Mouse (Mus musculus): ENCODE data around the gene Bbof1. TPM values are rescaled to one million over a fixed set of nuclear protein-coding genes. Genes with fewer than 3 reads are reported as not detected.

Gene Bbof1
- total RNA-seq (2014; fragmentation: Nextera tagmentation) (3.4 TPM in 1 of 2 replicates, not detected in the other), total RNA-seq (2017) (1.8 and 5.4 TPM in 2 replicates)

- peak; percentile 90 for ATAC-seq (replicated peaks; ENCODE audit: poor library complexity, severe bottlenecking)
Measured at GRCm38 (mm10) chr12:84408819-84409507, at the start of gene Bbof1, which contains the start of gene Entpd5. Bbof1 (plus strand) TSS chr12:84409071. Entpd5 (minus strand) TSS chr12:84409029.

DNA sequence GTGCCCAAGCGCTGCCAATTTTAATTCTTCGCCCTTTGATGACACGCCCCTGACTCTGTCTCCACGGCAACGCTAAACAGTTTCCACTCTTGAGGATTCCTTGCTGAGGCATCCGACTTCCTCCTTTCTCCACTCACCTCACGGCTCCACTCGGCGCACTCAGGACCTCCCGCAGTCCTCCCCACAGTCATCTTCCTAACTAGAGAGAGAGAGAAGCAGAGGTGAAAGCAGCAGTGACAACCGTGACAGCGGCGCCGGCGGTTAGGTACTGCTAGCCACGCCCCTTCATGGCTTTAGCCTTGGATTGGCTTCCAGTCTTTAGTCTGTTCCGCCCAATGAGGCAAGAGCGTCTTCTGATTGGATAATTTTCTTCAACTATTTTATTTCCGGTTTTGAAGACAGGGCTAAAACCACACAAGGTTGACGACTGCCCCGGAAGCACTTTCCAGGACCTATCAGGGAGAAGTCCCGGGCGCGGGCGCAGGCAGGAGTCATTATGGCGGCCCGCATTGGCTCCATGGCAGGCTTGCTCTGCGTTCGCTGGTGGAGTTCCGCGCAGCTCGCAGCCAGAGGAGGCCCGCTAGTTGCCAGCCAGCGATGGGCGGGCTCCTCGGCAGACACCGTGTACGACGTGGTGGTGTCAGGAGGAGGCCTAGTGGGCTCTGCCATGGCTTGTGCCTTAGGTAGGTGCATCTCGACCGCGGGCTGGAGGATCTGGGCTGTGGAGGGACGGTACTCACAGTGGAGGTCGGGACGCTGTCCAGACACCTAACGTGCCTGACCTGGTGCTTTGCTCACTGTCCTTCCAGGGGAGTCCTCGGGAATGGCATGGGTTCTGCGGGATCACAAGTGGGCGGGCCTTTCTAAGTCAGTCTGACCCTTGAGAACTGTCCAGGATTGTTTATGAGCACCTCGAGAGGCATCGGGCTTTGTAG is 47.0 kb upstream of the Bbof1 start, which contains the start of the genes Coq6 and Fam161b:
TSS of gene Coq6 (plus strand) at position 103 of the 935 bp plus-strand sequence.
TSS of gene Fam161b (minus strand) at position 279 of the 935 bp plus-strand sequence.
- peak; percentile 91 for ATAC-seq (replicated peaks; ENCODE audit: poor library complexity, severe bottlenecking)

DNA sequence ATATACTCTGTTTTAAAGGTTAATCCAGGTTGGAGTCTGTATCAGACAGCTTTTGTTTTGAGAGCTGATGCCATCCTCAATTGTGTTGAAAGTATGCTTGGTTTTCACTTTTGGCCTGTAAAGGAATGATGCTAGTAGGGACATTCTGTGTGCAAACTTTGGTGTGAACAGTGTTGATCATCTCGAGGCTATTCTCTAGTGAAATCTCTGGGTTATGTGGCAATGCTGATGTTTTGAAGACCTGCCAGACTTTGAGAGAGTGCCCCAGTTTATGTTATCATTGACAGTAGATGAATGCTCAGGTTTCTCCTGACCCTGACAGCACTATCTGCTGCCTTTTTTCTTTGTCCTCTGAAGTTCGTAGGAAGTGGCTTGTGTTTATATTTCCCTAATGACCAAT is 46.0 kb upstream of the Bbof1 start:
- ATAC-seq (replicated peaks; ENCODE audit: poor library complexity, severe bottlenecking), result no peak

- ATAC-seq (replicated peaks; ENCODE audit: poor library complexity, severe bottlenecking), result no peak
Measured at GRCm38 (mm10) chr12:84364291-84364690, 44.6 kb upstream of the Bbof1 start.

- no peak for ATAC-seq (replicated peaks; ENCODE audit: poor library complexity, severe bottlenecking)
Measured at GRCm38 (mm10) chr12:84365137-84365536, 43.7 kb upstream of the Bbof1 start.

GRCm38 (mm10) chr12:84366971-84367370 is 41.9 kb upstream of the Bbof1 start:
- ATAC-seq (replicated peaks; ENCODE audit: poor library complexity, severe bottlenecking), result no peak

DNA sequence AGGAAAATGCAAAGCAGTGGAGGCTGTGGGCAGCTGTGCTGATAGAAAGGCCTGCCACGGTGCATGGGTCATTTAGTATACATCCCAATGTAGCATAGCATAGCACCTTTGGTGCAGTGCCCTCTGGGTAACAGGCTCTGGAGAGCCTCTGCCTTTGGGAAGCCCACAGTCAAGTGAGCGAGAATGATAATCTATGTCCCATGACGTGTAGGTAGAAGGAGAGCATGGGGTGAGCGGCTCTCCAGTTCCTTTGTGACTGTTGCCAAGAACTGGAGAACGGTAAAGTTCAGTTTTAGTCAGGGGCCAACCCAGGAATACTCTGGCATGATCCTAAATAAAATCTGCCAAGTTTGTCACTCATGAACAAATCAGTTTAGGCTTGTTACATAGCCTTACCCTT is 37.2 kb upstream of the Bbof1 start:
- no peak for ATAC-seq (replicated peaks; ENCODE audit: poor library complexity, severe bottlenecking)

DNA sequence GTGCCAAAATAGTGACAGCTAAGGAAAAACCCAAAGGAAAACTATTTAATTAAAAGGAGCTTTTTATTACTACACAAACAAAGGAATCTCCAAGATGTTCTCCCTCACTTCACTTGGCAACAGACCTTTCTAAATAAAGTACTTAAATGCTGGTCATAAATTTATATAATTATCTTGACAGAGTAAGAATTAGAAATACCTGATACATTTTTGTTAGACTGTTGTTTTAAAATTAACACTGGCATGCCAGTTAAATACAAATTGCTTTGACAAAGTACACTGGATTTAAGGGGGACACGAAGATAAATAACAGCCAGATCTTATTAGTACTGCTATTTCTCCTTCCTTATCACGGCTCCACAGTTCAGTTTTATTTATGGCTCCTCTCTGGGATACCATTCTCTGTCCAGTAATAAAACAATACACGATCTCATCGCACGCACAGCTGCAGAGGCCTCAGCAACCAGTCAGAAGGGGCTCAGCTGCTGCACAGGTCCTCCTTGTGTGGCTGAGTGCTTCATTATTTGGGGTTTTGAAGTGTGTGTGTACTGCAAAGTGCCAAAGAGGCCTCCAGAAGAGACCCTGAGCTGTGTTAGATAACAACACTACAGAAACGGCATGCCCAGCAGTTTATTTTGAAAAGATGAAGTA is 34.9 kb upstream of the Bbof1 start:
- no peak for ATAC-seq (replicated peaks; ENCODE audit: poor library complexity, severe bottlenecking)

- no peak for ATAC-seq (replicated peaks; ENCODE audit: poor library complexity, severe bottlenecking)
Measured at GRCm38 (mm10) chr12:84382369-84382768, 26.5 kb upstream of the Bbof1 start.

GRCm38 (mm10) chr12:84384644-84385081 is 24.2 kb upstream of the Bbof1 start:
- peak; percentile 36; the same call in 1 of the 2 replicates for ATAC-seq (replicated peaks; ENCODE audit: poor library complexity, severe bottlenecking)

DNA sequence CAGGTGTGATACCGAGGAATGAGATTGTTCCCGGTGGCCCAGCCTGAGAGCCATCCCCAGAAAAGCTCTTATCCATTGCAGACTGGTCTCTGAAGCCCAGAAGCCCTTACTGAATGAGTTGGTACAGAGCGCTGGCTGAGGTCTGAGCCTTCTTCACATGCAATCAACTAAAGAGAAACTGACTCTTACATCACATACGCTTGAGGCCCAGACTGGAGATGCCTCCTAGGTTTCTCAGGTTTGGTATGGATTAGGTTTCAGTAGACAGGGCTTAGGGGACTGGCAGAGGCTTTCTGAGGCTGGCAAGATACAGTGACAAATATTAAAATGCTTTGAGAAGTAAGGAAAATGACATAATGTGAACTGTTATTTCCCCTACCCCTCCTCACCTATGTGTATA is 23.5 kb upstream of the Bbof1 start:
- no peak for ATAC-seq (replicated peaks; ENCODE audit: poor library complexity, severe bottlenecking)

GRCm38 (mm10) chr12:84388097-84388496 is 20.8 kb upstream of the Bbof1 start:
- ATAC-seq (replicated peaks; ENCODE audit: poor library complexity, severe bottlenecking), result no peak

DNA sequence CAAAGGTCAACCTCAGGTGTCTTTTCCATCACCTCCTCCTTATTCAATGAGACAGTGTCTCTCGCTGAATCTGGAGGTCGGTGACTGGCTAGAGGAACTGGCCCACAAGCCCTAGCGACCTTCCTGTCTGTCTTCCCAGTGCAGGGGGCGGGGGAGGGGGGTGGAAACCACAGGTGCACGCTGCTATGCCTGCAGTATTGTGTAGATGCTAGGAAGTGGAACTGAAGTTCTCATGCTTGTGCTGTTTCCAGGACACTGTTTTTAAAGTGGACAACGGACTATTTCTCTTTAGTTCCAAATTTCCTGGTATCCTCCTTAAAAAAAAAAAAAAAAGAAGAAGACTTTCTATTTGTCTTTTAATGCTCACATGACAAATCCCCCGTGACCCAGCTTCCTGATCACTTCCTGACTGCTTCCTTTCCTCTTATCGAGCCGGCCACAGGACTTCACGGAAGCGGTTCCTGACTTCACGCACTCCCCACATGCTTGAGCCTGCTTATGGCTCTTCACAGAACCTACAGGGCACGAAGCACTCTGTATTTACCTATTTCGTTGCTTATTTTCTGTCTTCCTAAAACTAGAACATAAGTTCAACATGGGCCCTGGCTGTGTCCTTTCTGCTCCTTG is 20.0 kb upstream of the Bbof1 start:
- ATAC-seq (replicated peaks; ENCODE audit: poor library complexity, severe bottlenecking), result peak; percentile 77

GRCm38 (mm10) chr12:84390336-84390735 is 18.5 kb upstream of the Bbof1 start:
- ATAC-seq (replicated peaks; ENCODE audit: poor library complexity, severe bottlenecking), result no peak

- no peak for ATAC-seq (replicated peaks; ENCODE audit: poor library complexity, severe bottlenecking)
Measured at GRCm38 (mm10) chr12:84392681-84393080, 16.2 kb upstream of the Bbof1 start.

GRCm38 (mm10) chr12:84393847-84394246 is 15.0 kb upstream of the Bbof1 start:
- ATAC-seq (replicated peaks; ENCODE audit: poor library complexity, severe bottlenecking), result no peak

- no peak for ATAC-seq (replicated peaks; ENCODE audit: poor library complexity, severe bottlenecking)
Measured at GRCm38 (mm10) chr12:84396947-84397679, 11.8 kb upstream of the Bbof1 start.

DNA sequence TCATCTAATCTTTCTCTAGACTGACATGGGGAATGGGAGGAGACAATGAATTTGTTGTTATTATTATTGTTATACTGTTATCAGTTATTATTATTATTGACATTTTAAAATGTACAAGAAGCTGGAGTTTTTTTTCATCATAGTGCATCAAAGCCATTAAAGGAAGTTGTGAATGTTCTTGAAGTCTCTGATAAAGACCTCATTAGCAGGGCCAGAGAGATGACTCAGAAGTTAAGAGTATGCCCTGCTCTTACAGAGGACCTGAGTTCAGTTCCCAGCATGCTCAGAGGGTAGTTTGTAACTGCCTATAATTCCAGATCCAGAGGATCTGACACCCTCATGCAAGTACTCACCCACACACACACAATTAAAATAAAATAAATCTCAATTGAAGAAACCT is 11.2 kb upstream of the Bbof1 start:
- ATAC-seq (replicated peaks; ENCODE audit: poor library complexity, severe bottlenecking), result no peak

DNA sequence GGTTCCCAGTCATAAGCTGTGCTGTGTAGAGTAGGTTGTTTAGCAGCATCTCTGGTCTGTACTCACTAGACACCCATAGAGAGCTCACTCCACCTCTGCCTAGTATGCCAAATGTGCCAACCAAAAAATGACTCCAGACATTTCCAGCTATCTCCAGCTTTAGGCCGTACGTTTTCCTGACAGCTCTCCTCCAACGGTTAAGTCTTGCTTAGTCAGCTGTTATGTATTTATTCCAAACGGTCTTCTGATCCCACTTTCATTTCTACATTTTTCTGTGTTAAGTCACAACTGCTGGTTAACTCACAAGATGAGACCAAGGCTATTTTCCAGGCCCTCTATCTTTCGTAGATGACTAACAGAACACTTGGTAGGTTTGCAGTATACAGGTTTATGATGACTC is 10.2 kb upstream of the Bbof1 start:
- ATAC-seq (replicated peaks; ENCODE audit: poor library complexity, severe bottlenecking), result no peak

All from granulocyte monocyte progenitor cell, adult 5-6 weeks (primary cell).